Mouse (Mus musculus): Measurements from ENCODE around the gene Txn2.

GRCm38 (mm10) chr15:77965117-77965528, 36.3 kb upstream of the Txn2 start:
- TF ChIP-seq POLR2A (IDR thresholded peaks at IDR 0.05; ENCODE audit: borderline replicate concordance, insufficient read depth, low read length) (no peak), CTCF (IDR thresholded peaks at IDR 0.05; ENCODE audit: borderline replicate concordance, insufficient read depth, low read depth, low read length) (no peak)
